ENCODE assay signal across 8 mouse cellular contexts in the genomic region with DNA sequence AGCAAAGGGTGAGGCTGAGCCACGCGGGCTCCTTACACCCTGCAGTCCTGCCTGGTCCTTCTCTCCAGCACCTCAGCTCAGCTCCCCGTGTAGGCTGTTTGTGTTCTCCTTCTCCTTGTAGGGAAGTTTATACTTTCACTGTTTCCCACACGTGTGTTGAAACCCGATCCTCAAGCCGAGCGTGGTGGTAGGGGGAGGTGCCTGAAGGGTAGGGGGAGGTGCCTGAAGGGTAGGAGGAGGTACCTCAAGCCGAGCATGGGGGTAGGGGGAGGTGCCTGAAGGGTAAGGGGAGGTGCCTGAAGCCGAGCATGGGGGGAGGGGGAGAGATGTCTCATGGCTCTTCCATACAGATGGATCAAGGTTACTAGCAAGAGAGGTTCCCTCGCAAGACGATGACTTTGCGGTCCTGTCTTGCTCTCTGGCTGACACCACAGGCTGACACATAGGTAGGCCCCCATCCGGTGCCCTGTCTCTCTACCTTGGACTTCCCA. TPM values are rescaled to one million over a fixed set of nuclear protein-coding genes. Genes with fewer than 3 reads are reported as not detected.
DNase-seq lines count a peak whose midpoint lies in the region; ATAC-seq lines count a peak whose summit lies in the region.

No protein-coding gene starts in this region.

- H3K27me3 ChIP-seq in intestine, embryonic 14.5 days (replicated peaks; ENCODE audit: control insufficient read depth, insufficient read depth, low read length): no peaks in the 10 kb centered on the region
- H3K27me3 ChIP-seq in hindbrain, embryonic 11.5 days (ENCODE audit: control insufficient read depth, insufficient read depth, low read length): no peaks in the 10 kb centered on the region

- H3K27ac ChIP-seq in intestine, embryonic 14.5 days (ENCODE audit: low read depth): peak overlapping the region; percentile 47; the same call in 1 of the 2 replicates
- no peak overlapping the region for H3K27ac ChIP-seq in hindbrain, embryonic 11.5 days (ENCODE audit: low read depth, low read length)

- H3K4me3 ChIP-seq in intestine, embryonic 14.5 days (ENCODE audit: low read depth, low read length): no peak overlapping the region
- H3K4me3 ChIP-seq in hindbrain, embryonic 11.5 days (ENCODE audit: low read depth, low read length): no peak overlapping the region

- ATAC-seq in intestine, embryonic 14.5 days (replicated peaks; ENCODE audit: low FRiP score, low TSS enrichment, low read depth): peak; percentile 56
- ATAC-seq in neutrophil, adult 5-6 weeks (ENCODE audit: extremely low read depth, insufficient number of reproducible peaks, low FRiP score, poor library complexity, severe bottlenecking): peak; percentile 85
- no peak for ATAC-seq in hindbrain, embryonic 11.5 days (ENCODE audit: low FRiP score)

- no peaks in the 10 kb centered on the region for H3K9me3 ChIP-seq in intestine, embryonic 14.5 days (ENCODE audit: control insufficient read depth, low read length)
- no peaks in the 10 kb centered on the region for H3K9me3 ChIP-seq in hindbrain, embryonic 11.5 days (ENCODE audit: control insufficient read depth, low read length)

- no peaks in the 10 kb centered on the region for H3K36me3 ChIP-seq in intestine, embryonic 14.5 days (ENCODE audit: control insufficient read depth, insufficient read depth, low read length)
- no peaks in the 10 kb centered on the region for H3K36me3 ChIP-seq in hindbrain, embryonic 11.5 days (ENCODE audit: control insufficient read depth, insufficient read depth, low read length)

- DNase-seq in adrenal gland, postnatal 14 days: peak; percentile 10
- DNase-seq in adrenal gland, adult 2 months: no peak
- peak; percentile 14 for DNase-seq in right cerebral cortex, postnatal 10 days (ENCODE audit: low spot score in 2 of 2)
- no peak for DNase-seq in right cerebral cortex, adult 18-20 months
- no peak for DNase-seq in intestine, embryonic 14.5 days (ENCODE audit: low spot score)
- DNase-seq in frontal cortex, adult 2 months (ENCODE audit: extremely low spot score in 1 of 2, low spot score in 1 of 2): no peak
- DNase-seq in hindbrain, embryonic 11.5 days (ENCODE audit: low spot score): no peak

- WGBS in intestine, embryonic 14.5 days: 14% methylated on average over 13 of the region's 13 CpGs
- 26% methylated on average over 13 of the region's 13 CpGs for WGBS in hindbrain, embryonic 11.5 days

- peaks cover 13% of the 10 kb centered on the region; the same call in 1 of the 2 replicates for H3K4me1 ChIP-seq in intestine, embryonic 14.5 days (replicated peaks; ENCODE audit: control insufficient read depth, insufficient read depth, low read length)
- H3K4me1 ChIP-seq in hindbrain, embryonic 11.5 days (replicated peaks; ENCODE audit: control insufficient read depth, insufficient read depth, low read length): no peaks in the 10 kb centered on the region

- H3K9ac ChIP-seq in intestine, embryonic 14.5 days (ENCODE audit: low read length): no peak overlapping the region
- H3K9ac ChIP-seq in hindbrain, embryonic 11.5 days (ENCODE audit: low read depth, low read length): no peak overlapping the region

- H3K4me2 ChIP-seq in intestine, embryonic 14.5 days (ENCODE audit: low read length): peak overlapping the region; percentile 39
- no peak overlapping the region for H3K4me2 ChIP-seq in hindbrain, embryonic 11.5 days (replicated peaks; ENCODE audit: low read depth, low read length)

RNA-seq across cellular contexts. Expression of gene Sik1, which starts 15.4 kb away (rescaled TPM):
- 47.3 and 100 TPM in 2 replicates for total RNA-seq in adrenal gland, postnatal 14 days (2021)
- 10 to 100 TPM; 60.5 to 77.1 TPM for total RNA-seq in adrenal gland, adult 2 months (2021)
- polyA plus RNA-seq in adrenal gland, adult 2 months (2012; rRNA removed): 23.4 and 48.1 TPM in 2 replicates
- polyA plus RNA-seq in intestine, embryonic 14.5 days (2014; fragmentation: Nextera tagmentation; extraction: Ambion mirVana): 9.2 and 11.9 TPM in 2 replicates
- 79.1 and 90.7 TPM in 2 replicates for total RNA-seq in neutrophil, adult 5-6 weeks (2017)
- 14.1 and 18.7 TPM in 2 replicates for polyA plus RNA-seq in frontal cortex, adult 2 months (2012; rRNA removed)
- polyA plus RNA-seq in hindbrain, embryonic 11.5 days (2014; fragmentation: Nextera tagmentation; extraction: Ambion mirVana): 12.9 and 17.9 TPM in 2 replicates

Comparison
In these comparisons a context has a peak if more than half of its experiments do, and no peak if none do; other contexts are left out.
1. DNase-seq: peak in adrenal gland, postnatal 14 days (single experiment) and right cerebral cortex, postnatal 10 days (2 of 2); none in adrenal gland, adult 2 months (single experiment), right cerebral cortex, adult 18-20 months (single experiment), intestine, embryonic 14.5 days (single experiment), frontal cortex, adult 2 months (0 of 2) and hindbrain, embryonic 11.5 days (single experiment).